Mouse (Mus musculus) ovary, adult 10 weeks (tissue): ENCODE results near the gene Taf13. TPM values are rescaled to one million over a fixed set of nuclear protein-coding genes. Genes with fewer than 3 reads are reported as not detected.

Source experiments
- polyA plus RNA-seq: library from polyadenylated mRNA; stranded (reverse); fragments of 350-450 nt; fragmentation: Illumina TruSeq; extraction: RNeasy Lipid Tissue Mini Kit (QIAGEN cat#74804); gene quantifications from one replicate; pipeline ENCODE4 v1.2.3, GENCODE M21; 2014

The Taf13 gene
- 69.2 TPM for polyA plus RNA-seq

GRCm38 (mm10) chr3:108571443-108572294, at the start of gene Taf13:
Taf13 (plus strand) TSS chr3:108571698.

GRCm38 (mm10) chr3:108533951-108534350, 37.5 kb upstream of the Taf13 start, which contains the start of gene 1700013F07Rik:
1700013F07Rik (plus strand) TSS chr3:108534150.

GRCm38 (mm10) chr3:108536517-108537260, 34.8 kb upstream of the Taf13 start, which contains the start of gene 5330417C22Rik:
5330417C22Rik (minus strand) TSS chr3:108536536.

GRCm38 (mm10) chr3:108562133-108562730, 9.3 kb upstream of the Taf13 start, which contains the start of gene Tmem167b:
Tmem167b (minus strand) TSS chr3:108562466.

GRCm38 (mm10) chr3:108590786-108591529, 19.5 kb downstream of the Taf13 start, which contains the start of gene Wdr47:
Wdr47 (plus strand) TSS chr3:108591279.

Other genes with a start within 250 kb of the Taf13 start
- not detected for gene Mybphl, start 206.8 kb upstream of the Taf13 start, polyA plus RNA-seq
- gene Psrc1, start 187.9 kb upstream of the Taf13 start, polyA plus RNA-seq: 1.4 TPM
- gene Celsr2, start 156.1 kb upstream of the Taf13 start, polyA plus RNA-seq: 0.54 TPM
- gene Sars, start 126.5 kb upstream of the Taf13 start, polyA plus RNA-seq: 13.7 TPM
- 2.0 TPM for gene 1700013F07Rik, start 37.5 kb upstream of the Taf13 start, polyA plus RNA-seq
- gene 5330417C22Rik, start 35.2 kb upstream of the Taf13 start, polyA plus RNA-seq: 1.7 TPM
- 102 TPM for gene Tmem167b, start 9.2 kb upstream of the Taf13 start, polyA plus RNA-seq
- 46.2 TPM for gene Wdr47, start 19.6 kb downstream of the Taf13 start, polyA plus RNA-seq
- 46.4 TPM for gene Clcc1, start 82.2 kb downstream of the Taf13 start, polyA plus RNA-seq
- 13.9 TPM for gene Gpsm2, start 150.6 kb downstream of the Taf13 start, polyA plus RNA-seq
- gene Aknad1, start 168.0 kb downstream of the Taf13 start, polyA plus RNA-seq: 2.4 TPM